Mouse (Mus musculus) hindbrain, embryonic 11.5 days (tissue): ENCODE data around the gene Eps15. TPM values are rescaled to one million over a fixed set of nuclear protein-coding genes. Genes with fewer than 3 reads are reported as not detected.
A peak's percentile ranks its signal among the peaks of the same experiment; 100 is the strongest.
"Not testable (repeated sequence)": the region's sequence is repeated elsewhere in the genome, so short reads cannot be mapped to it uniquely, and the experiment has no call there.

ENCODE experiments used
- ATAC-seq: fragments of 200-750 bp; cut with Nextera tagmentation; 2 replicates; pipeline ENCODE4 v1.8.0; 2017; ENCODE audit warnings: mild to moderate bottlenecking, moderate TSS enrichment, moderate library complexity; ENCODE audit not compliant: low FRiP score
- DNase-seq: peaks from one replicate; pipeline ENCODE4 v3.0.0-alpha.2; 2015; ENCODE audit warnings: low spot score
- H3K27ac ChIP-seq: fragments of 300-500 bp; sonication (generic); 2 replicates; pipeline ENCODE4 v1.5.1; 2014; ENCODE audit warnings: mild to moderate bottlenecking, low read depth, low read length
- H3K27me3 ChIP-seq: fragments of 300-500 bp; sonication (generic); 2 replicates; pipeline ENCODE4 v1.6.1; 2014; ENCODE audit warnings: mild to moderate bottlenecking, low read length, moderate library complexity, mixed read lengths; ENCODE audit not compliant: control insufficient read depth, insufficient read depth
- H3K36me3 ChIP-seq: fragments of 300-500 bp; sonication (generic); 2 replicates; pipeline ENCODE4 v1.6.1; 2014; ENCODE audit warnings: mild to moderate bottlenecking, low read length, moderate library complexity, mixed read lengths; ENCODE audit not compliant: control insufficient read depth, insufficient read depth
- H3K4me1 ChIP-seq: fragments of 300-500 bp; sonication (generic); replicated peaks from 2 replicates; pipeline ENCODE4 v1.6.1; 2014; ENCODE audit warnings: low read length, mixed read lengths; ENCODE audit not compliant: control insufficient read depth, insufficient read depth
- H3K4me2 ChIP-seq: fragments of 300-500 bp; sonication (generic); replicated peaks from 2 replicates; pipeline ENCODE4 v1.6.1; 2014; ENCODE audit warnings: mild to moderate bottlenecking, low read depth, low read length
- H3K4me3 ChIP-seq: fragments of 300-500 bp; sonication (generic); 2 replicates; pipeline ENCODE4 v1.5.1; 2014; ENCODE audit warnings: low read depth, low read length
- H3K9ac ChIP-seq: fragments of 300-500 bp; sonication (generic); 2 replicates; pipeline ENCODE4 v1.6.1; 2014; ENCODE audit warnings: low read depth, low read length
- H3K9me3 ChIP-seq: fragments of 300-500 bp; sonication (generic); 2 replicates; pipeline ENCODE4 v1.6.1; 2016; ENCODE audit warnings: low read length; ENCODE audit not compliant: control insufficient read depth
- WGBS: fragments of 180-500 bp; shearing (Covaris S2); extraction: QIAGEN DNeasy Blood & Tissue Kit; methylation state at CpG from one replicate; pipeline ENCODE4 v1.1.7; 2014; 5-methylcytosine and 5-hydroxymethylcytosine counted together
- polyA plus RNA-seq: library from polyadenylated mRNA; unstranded; fragments of >200 nt; fragmentation: Nextera tagmentation; extraction: Ambion mirVana; gene quantifications from 2 replicates; pipeline ENCODE4 v1.2.1, GENCODE M21; 2014

Eps15 gene
- polyA plus RNA-seq, 1 experiment from 2014 or later = 53.6 TPM

DNA sequence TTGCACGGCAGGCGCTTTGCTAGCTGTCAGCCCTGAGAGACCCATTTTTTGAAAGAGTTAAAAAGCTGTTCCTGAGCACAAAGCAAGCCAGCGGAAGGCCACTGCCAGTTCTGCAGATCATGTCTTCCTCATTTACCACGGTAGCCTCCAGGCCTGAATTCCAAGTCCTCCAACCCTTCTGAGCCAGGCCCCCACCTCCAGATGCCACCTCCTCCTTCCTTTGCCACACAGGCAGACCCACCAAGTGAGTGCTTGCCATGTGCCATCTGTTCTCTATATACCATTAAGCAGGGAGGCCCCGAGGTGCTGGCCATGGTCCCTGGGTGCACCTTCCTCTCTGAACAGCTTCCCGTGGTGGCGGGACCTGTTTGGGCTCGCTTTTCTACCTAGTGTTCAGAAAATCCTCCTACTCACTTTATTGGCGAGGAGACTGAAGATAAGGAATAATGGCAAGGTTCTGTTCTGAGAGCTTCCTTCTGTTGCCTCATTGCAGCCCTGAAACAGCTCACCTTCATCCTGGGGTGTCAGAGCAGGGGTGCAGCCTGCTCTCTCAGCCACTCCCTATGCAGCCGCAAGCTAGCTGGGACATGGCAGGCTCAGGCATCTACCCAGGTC is 120.4 kb downstream of the Eps15 start:
- DNase-seq = no peak
- ATAC-seq = no peak

GRCm38 (mm10) chr4:109401176-109401689 is 121.2 kb downstream of the Eps15 start:
- ATAC-seq = no peak
- no peak for DNase-seq
- H3K27me3 ChIP-seq = no peaks in the 10 kb centered on the region
- H3K9me3 ChIP-seq = no peaks in the 10 kb centered on the region
- no peak overlapping the region for H3K4me2 ChIP-seq
- WGBS = 71% methylated on average over 5 of the region's 5 CpGs
- no peaks in the 10 kb centered on the region for H3K36me3 ChIP-seq
- H3K9ac ChIP-seq = no peak overlapping the region
- H3K4me3 ChIP-seq = no peak overlapping the region
- no peak overlapping the region for H3K27ac ChIP-seq
- no peaks in the 10 kb centered on the region; the same call in 1 of the 2 replicates for H3K4me1 ChIP-seq

More for the DNA sequence above, 120.4 kb downstream of the Eps15 start:
- Histone ChIP-seq H3K27me3 (no peaks in the 10 kb centered on the region), H3K4me2 (no peak overlapping the region), H3K9ac (no peak overlapping the region), H3K27ac (no peak overlapping the region), H3K4me3 (no peak overlapping the region), H3K9me3 (no peaks in the 10 kb centered on the region), H3K36me3 (no peaks in the 10 kb centered on the region), H3K4me1 (no peaks in the 10 kb centered on the region)
- WGBS = 88% methylated on average over 10 of the region's 10 CpGs

DNA sequence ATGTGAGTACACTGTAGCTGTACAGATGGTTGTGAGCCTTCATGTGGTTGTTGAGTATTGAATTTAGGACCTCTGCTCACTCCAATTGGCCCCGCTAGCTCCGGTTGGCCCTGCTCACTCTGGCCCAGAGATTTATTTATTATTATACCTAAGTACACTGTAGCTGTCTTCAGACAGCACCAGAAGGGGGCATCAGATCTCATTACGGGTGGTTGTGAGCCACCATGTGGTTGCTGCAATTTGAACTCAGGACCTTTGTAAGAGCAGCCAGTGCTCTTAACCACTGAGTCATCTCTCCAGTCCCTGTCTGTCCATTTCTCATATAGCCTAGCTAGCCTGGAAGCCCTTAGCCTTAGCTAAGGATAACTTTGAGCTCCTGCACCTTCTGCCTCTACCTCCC is 124.8 kb downstream of the Eps15 start:
- H3K27ac ChIP-seq, H3K4me2 ChIP-seq, DNase-seq, H3K4me3 ChIP-seq, H3K36me3 ChIP-seq, H3K9me3 ChIP-seq, H3K9ac ChIP-seq, H3K4me1 ChIP-seq, H3K27me3 ChIP-seq, ATAC-seq: not testable (repeated sequence)
- WGBS = 93% methylated on average over 3 of the region's 3 CpGs

DNA sequence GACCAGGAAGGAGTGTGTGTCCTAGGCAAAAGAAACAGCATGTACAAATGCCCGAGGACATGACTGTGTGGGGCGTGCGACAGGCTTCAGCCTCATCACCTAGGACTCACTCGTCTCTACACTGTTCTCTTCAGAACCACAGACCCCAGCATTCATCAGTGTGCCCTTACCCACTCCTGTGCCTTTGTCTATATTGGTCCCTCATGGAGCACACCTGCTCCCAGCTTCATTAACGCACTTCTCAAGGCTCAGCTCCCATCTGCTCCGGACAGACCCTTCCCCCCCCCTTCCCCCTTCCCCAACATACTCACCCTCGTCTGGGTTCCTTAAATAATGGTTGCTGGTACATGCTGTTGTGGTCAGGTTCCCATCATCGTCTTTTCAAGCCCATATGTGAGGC is 125.3 kb downstream of the Eps15 start:
- H3K4me3 ChIP-seq = no peak overlapping the region
- no peak overlapping the region for H3K4me2 ChIP-seq
- H3K27ac ChIP-seq = no peak overlapping the region
- no peaks in the 10 kb centered on the region for H3K36me3 ChIP-seq
- peak; percentile 12 for DNase-seq
- peak; percentile 41 for ATAC-seq
- H3K4me1 ChIP-seq = no peaks in the 10 kb centered on the region; the same call in none of the 2 replicates
- 0 out of 2 replicates have a peak, but pooled peaks cover 2% of the 10 kb centered on the region for H3K27me3 ChIP-seq
- H3K9ac ChIP-seq = no peak overlapping the region
- WGBS = 63% methylated on average over 8 of the region's 8 CpGs
- H3K9me3 ChIP-seq = no peaks in the 10 kb centered on the region

DNA sequence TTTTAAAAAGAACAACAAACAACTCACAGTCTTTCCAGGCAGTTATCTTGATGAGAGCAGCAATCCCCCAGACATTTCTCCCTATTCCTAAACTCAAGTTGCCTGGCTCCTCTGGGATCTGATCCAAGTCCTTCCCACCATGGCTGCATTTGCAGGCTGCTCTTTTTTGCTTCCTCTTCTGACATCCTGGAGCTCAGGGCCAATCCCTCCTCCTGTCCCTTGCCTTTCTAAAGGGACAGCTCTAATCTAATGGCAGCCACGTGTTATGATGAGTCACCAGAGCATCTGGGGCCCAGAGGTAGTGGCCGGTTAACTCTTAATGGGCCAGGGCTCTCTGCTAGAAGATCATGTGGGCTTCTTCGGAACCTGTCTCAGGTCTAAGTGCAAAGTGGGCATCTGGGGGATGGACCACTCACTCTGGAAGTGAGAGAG is 126.0 kb downstream of the Eps15 start:
- peak; percentile 48 for ATAC-seq
- H3K9ac ChIP-seq = peak overlapping the region; percentile 66; the same call in 1 of the 2 replicates
- H3K27ac ChIP-seq = no peak overlapping the region

DNA sequence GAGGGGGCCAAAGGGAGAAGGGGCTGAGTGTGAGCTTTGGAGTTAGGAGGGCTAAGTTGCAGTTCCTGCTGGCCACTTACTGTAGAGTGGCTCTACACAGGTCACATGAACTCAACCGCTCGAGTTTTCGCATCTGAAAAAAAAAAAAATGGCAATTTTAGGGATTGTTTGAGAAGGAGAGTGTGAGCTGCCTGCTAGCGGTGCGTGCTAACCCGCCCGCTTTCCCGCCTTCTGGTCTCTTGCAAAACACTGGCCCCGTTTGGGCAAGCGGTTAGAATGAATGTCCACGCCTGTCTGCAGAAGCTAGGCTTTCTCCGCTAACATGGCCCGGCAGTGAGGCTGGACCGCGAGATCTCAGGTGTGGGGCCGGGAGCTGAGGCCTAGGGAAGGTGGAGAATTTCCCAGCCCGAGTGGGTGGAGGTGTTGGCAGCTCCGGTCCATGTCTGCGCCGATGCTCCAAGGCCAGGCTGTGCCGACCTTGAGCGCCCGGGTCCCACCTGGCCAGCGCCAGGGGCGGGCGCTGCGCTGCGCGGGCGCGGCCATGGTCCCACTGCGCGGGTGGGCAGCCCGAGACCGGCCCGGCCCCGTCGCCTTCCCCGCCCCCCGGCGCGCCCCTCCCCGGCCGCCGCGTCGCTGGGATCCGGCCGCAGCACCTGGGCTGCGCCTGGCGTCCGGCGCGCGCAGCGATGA is 126.6 kb downstream of the Eps15 start, which contains the start of gene Ttc39a:
Gene Ttc39a, plus strand, starts transcription at position 138 of the 690 bp plus-strand sequence.
- WGBS = under 1% methylated on average over 53 of the region's 56 CpGs
- no peaks in the 10 kb centered on the region; the same call in none of the 2 replicates for H3K4me1 ChIP-seq

More for the DNA sequence above, 126.0 kb downstream of the Eps15 start:
- WGBS = 13% methylated on average over 3 of the region's 3 CpGs
- DNase-seq = peak; percentile 52
- H3K4me2 ChIP-seq = peak overlapping the region; percentile 98
- 0 out of 2 replicates have a peak, but pooled peaks cover 2% of the 10 kb centered on the region for H3K27me3 ChIP-seq
- H3K36me3 ChIP-seq = no peaks in the 10 kb centered on the region
- peak overlapping the region; percentile 48 for H3K4me3 ChIP-seq
- no peaks in the 10 kb centered on the region for H3K9me3 ChIP-seq
- H3K4me1 ChIP-seq = no peaks in the 10 kb centered on the region; the same call in none of the 2 replicates

DNA sequence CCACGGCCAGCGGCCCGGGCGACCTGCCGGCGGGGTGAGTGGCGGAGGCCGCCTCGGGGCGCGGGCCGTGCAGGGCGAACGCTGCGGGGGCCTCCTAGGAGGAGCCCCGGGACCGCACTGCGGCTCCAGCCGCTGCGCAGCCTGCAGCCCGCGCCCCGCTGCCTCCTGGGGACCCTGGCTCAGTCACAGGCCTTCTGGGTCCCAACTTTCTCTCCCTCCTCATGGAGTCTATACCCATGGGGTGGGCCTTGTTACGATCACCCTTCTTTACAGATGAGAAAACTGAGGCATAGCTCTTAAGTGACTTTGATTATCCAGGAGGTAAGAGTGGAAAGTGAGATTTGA is 127.1 kb downstream of the Eps15 start:
- H3K27me3 ChIP-seq = 0 out of 2 replicates have a peak, but pooled peaks cover 2% of the 10 kb centered on the region
- H3K9me3 ChIP-seq = no peaks in the 10 kb centered on the region
- H3K4me3 ChIP-seq = peak overlapping the region; percentile 48
- 4% methylated on average over 20 of the region's 24 CpGs for WGBS
- H3K4me2 ChIP-seq = peak overlapping the region; percentile 98
- no peaks in the 10 kb centered on the region; the same call in none of the 2 replicates for H3K4me1 ChIP-seq
- H3K36me3 ChIP-seq = no peaks in the 10 kb centered on the region
- no peak overlapping the region for H3K27ac ChIP-seq
- peak; percentile 24 for DNase-seq
- H3K9ac ChIP-seq = peak overlapping the region; percentile 66
- peak; percentile 56 for ATAC-seq

More for the DNA sequence above, 126.6 kb downstream of the Eps15 start, which contains the start of gene Ttc39a:
- ATAC-seq = peak; percentile 66
- Histone ChIP-seq H3K9ac (peak within 1 kb of the TSS; percentile 66), H3K36me3 (no peaks in the 10 kb centered on the region), H3K4me3 (peak within 1 kb of the TSS; percentile 48), H3K9me3 (no peaks in the 10 kb centered on the region), H3K27ac (no peak within 1 kb of the TSS), H3K4me2 (peak within 1 kb of the TSS; percentile 98), H3K27me3 (0 out of 2 replicates have a peak, but pooled peaks cover 2% of the 10 kb centered on the region)
- peak; percentile 61 for DNase-seq

DNA sequence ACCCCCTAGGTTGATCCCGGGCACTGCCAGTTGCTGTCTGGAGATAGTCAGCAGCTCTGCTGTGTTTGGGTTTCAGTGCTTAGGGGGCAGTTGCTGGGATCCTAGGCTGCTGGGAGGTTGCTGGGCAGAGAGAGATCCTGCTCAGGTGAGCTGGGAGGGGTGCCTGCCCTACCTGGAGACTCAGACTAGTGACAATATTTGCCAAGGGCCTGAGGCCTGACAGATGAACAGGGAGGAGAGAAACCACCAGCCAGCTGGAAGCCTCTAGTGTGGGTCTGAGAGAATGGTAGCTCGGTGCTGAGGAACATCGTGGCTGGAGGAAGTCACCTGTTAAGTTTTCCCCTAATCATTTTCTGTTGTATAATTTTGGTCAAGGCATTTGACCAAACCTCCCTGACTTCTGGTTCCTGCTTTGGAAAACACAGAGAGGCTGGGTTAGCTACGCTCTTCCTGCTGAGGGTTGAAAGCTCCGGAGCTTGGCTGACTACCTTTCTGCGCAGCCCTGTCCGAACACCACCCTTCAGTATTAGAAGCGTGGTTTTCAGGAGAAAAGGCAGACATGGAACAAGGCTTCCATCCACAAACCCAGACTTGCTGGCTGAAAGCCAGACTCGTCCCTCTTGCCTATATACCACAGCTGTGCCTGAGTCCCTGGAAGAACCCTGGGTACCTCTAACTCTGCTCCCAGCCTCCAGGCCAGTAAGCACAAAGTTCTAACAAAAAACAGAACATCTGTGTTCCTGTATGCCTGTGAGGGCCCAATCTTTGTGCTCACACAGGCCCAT is 127.8 kb downstream of the Eps15 start:
- 85% methylated on average over 9 of the region's 9 CpGs for WGBS
- no peak overlapping the region for H3K9ac ChIP-seq
- DNase-seq = no peak
- no peak overlapping the region for H3K4me3 ChIP-seq
- no peak overlapping the region; the same call in 1 of the 2 replicates for H3K4me2 ChIP-seq
- no peaks in the 10 kb centered on the region; the same call in none of the 2 replicates for H3K4me1 ChIP-seq
- H3K27ac ChIP-seq = no peak overlapping the region
- H3K27me3 ChIP-seq = 0 out of 2 replicates have a peak, but pooled peaks cover 2% of the 10 kb centered on the region
- no peaks in the 10 kb centered on the region for H3K36me3 ChIP-seq
- ATAC-seq = no peak
- H3K9me3 ChIP-seq = no peaks in the 10 kb centered on the region
